Comparison of ENCODE assay signal across 20 mouse cellular contexts in the genomic region with DNA sequence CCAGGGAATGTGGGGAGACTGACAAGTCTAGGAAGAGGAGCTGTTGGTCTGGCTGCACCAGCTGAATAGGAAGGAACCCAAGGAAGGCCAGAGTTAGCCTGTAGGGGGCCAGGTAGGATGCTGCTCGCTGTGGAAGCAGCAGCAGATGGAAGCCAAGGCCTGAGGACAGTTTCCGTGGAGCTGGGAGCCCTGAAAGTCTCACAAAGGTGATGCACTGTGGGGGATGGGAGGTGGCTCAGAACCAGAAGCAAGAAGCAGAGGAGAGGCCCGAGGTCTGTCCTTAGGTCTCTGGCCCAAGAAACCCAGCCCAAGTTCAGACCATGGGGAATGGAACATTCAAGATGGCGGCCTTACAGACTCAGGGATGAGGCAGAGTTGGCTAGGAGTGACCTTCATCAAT.
DNase-seq lines count a peak whose midpoint lies in the region; ATAC-seq lines count a peak whose summit lies in the region.
"Had no signal": no experiment of that assay in that cellular context is flagged by ENCODE, and none has a peak within 500 bp of the region (broad histone marks: within the 10 kb centered on the region; RNA-seq: fewer than 3 reads in every experiment).

No protein-coding gene starts in this region.

- 49% methylated on average over 4 of the region's 4 CpGs for WGBS in heart, embryonic 12.5 days
- WGBS in midbrain, embryonic 14.5 days: 66% methylated on average over 4 of the region's 4 CpGs

- H3K9ac ChIP-seq in heart, embryonic 12.5 days: no peak overlapping the region
- H3K9ac ChIP-seq in midbrain, embryonic 14.5 days (replicated peaks; ENCODE audit: low read length): no peak overlapping the region
- H3K9ac ChIP-seq: liver, embryonic 13.5 days; lung, embryonic 15.5 days; neural tube, embryonic 12.5 days had no signal

- H3K36me3 ChIP-seq in heart, embryonic 12.5 days: no peaks in the 10 kb centered on the region
- no peaks in the 10 kb centered on the region for H3K36me3 ChIP-seq in midbrain, embryonic 14.5 days (ENCODE audit: control insufficient read depth, insufficient read depth, low read length)
- H3K36me3 ChIP-seq: liver, embryonic 13.5 days; lung, embryonic 15.5 days; neural tube, embryonic 12.5 days had no signal

- H3K4me2 ChIP-seq in heart, embryonic 12.5 days: peak overlapping the region; percentile 54
- H3K4me2 ChIP-seq in midbrain, embryonic 14.5 days (ENCODE audit: low read length): peak overlapping the region; percentile 32; the same call in 1 of the 2 replicates
- H3K4me2 ChIP-seq: liver, embryonic 13.5 days; lung, embryonic 15.5 days had no signal

- DNase-seq in heart, postnatal 4 days: no peak
- DNase-seq in ES-CJ7 (ENCODE audit: low read depth, low spot score) (peak; percentile 70), WW6 (ENCODE audit: low read depth, low spot score) (peak; percentile 22)
- DNase-seq in midbrain, embryonic 14.5 days: no peak
- DNase-seq in cerebellum, adult 9-11 months: no peak
- no peak for DNase-seq in left cerebral cortex, postnatal 10 days (ENCODE audit: extremely low spot score in 1 of 2, low spot score in 2 of 2)
- DNase-seq: adrenal gland, postnatal 25 days; cerebellum, adult 8-10 months; gastrocnemius, postnatal 14 days; heart, adult 2 months; kidney, adult 9 months; left cerebral cortex, postnatal 4 days; liver, embryonic 13.5 days; spleen, adult 18-20 months; thymus, adult 18-20 months had no signal

- ATAC-seq in heart, embryonic 12.5 days (ENCODE audit: insufficient number of reproducible peaks, low FRiP score): no peak
- no peak for ATAC-seq in midbrain, embryonic 14.5 days (ENCODE audit: low FRiP score, low TSS enrichment)
- ATAC-seq: activated CD4-positive, CD25-positive, alpha-beta regulatory T cell, adult 4 months had no signal

- no peak overlapping the region for H3K27ac ChIP-seq in heart, embryonic 12.5 days (ENCODE audit: poor library complexity, severe bottlenecking)
- H3K27ac ChIP-seq in midbrain, embryonic 14.5 days (replicated peaks; ENCODE audit: low read depth, low read length): peak overlapping the region; percentile 41; the same call in 1 of the 2 replicates
- H3K27ac ChIP-seq: heart, adult 2 months; liver, embryonic 13.5 days; lung, embryonic 15.5 days; macrophage; neural tube, embryonic 12.5 days had no signal

- intact Hi-C loops in left cerebral cortex, postnatal 10 days (cut with DNase I): no loop called here

- peaks cover 27% of the 10 kb centered on the region for H3K27me3 ChIP-seq in heart, embryonic 12.5 days (replicated peaks)
- no peaks in the 10 kb centered on the region for H3K27me3 ChIP-seq in midbrain, embryonic 14.5 days (ENCODE audit: control insufficient read depth, insufficient read depth, low read length)
- H3K27me3 ChIP-seq: neural tube, embryonic 12.5 days had no signal

- H3K4me1 ChIP-seq in heart, embryonic 12.5 days (replicated peaks): peaks cover 9% of the 10 kb centered on the region; the same call in 1 of the 2 replicates
- H3K4me1 ChIP-seq in midbrain, embryonic 14.5 days (ENCODE audit: control insufficient read depth, insufficient read depth, low read length): 0 out of 2 replicates have a peak, but pooled peaks cover 6% of the 10 kb centered on the region
- H3K4me1 ChIP-seq: liver, embryonic 13.5 days; lung, embryonic 15.5 days had no signal

- no peak overlapping the region for H3K4me3 ChIP-seq in heart, embryonic 12.5 days
- H3K4me3 ChIP-seq in midbrain, embryonic 14.5 days (replicated peaks; ENCODE audit: low read depth, low read length): no peak overlapping the region
- H3K4me3 ChIP-seq: heart, adult 2 months; liver, embryonic 13.5 days; lung, embryonic 15.5 days; neural tube, embryonic 12.5 days had no signal

- H3K9me3 ChIP-seq in heart, embryonic 12.5 days (replicated peaks): peaks cover 15% of the 10 kb centered on the region
- no peaks in the 10 kb centered on the region for H3K9me3 ChIP-seq in midbrain, embryonic 14.5 days (ENCODE audit: control insufficient read depth, low read length)
- H3K9me3 ChIP-seq: liver, embryonic 13.5 days; lung, embryonic 15.5 days; neural tube, embryonic 12.5 days had no signal

Comparison
In these comparisons a context has a peak if more than half of its experiments do, and no peak if none do; other contexts are left out.
1. DNase-seq: peak in ES-CJ7 (single experiment) and WW6 (single experiment); none in heart, postnatal 4 days (single experiment), midbrain, embryonic 14.5 days (single experiment), cerebellum, adult 9-11 months (single experiment) and left cerebral cortex, postnatal 10 days (0 of 2).